Mouse (Mus musculus) adrenal gland, postnatal 14 days (tissue): Measurements from ENCODE around the gene Prdx5. TPM values are rescaled to one million over a fixed set of nuclear protein-coding genes. Genes with fewer than 3 reads are reported as not detected.
"Not testable (repeated sequence)": the region's sequence is repeated elsewhere in the genome, so short reads cannot be mapped to it uniquely, and the experiment has no call there.

Source experiments
- DNase-seq: peaks from one replicate; pipeline ENCODE4 v3.0.0; 2021; ENCODE audit warnings: mixed read lengths
- total RNA-seq: library from RNA; stranded (reverse); gene quantifications from 2 replicates; pipeline ENCODE4 v1.2.3, GENCODE M21; 2021

Gene Prdx5
- total RNA-seq, 1 experiment from 2014 or later, result 426 TPM

- DNase-seq, result no peak
Measured at GRCm38 (mm10) chr19:6919431-6919830, 9.5 kb upstream of the Prdx5 start.

- no peak for DNase-seq
Measured at GRCm38 (mm10) chr19:6918321-6918720, 8.4 kb upstream of the Prdx5 start.

GRCm38 (mm10) chr19:6916496-6916895, 6.6 kb upstream of the Prdx5 start:
- no peak for DNase-seq

- DNase-seq, result no peak
Measured at GRCm38 (mm10) chr19:6915276-6915675, 5.4 kb upstream of the Prdx5 start.

GRCm38 (mm10) chr19:6914540-6914939, 4.6 kb upstream of the Prdx5 start:
- peak; percentile 4 for DNase-seq

GRCm38 (mm10) chr19:6913991-6914390, 4.1 kb upstream of the Prdx5 start:
- peak; percentile 61 for DNase-seq

GRCm38 (mm10) chr19:6913036-6913435, 3.1 kb upstream of the Prdx5 start:
- DNase-seq, result peak; percentile 2

- peak; percentile 10 for DNase-seq
Measured at GRCm38 (mm10) chr19:6912205-6912970, 2.5 kb upstream of the Prdx5 start.

GRCm38 (mm10) chr19:6911101-6912074, 1.5 kb upstream of the Prdx5 start:
- DNase-seq, result peak; percentile 29

GRCm38 (mm10) chr19:6910306-6910705, 400 bp upstream of the Prdx5 start:
- peak; percentile 77 for DNase-seq

GRCm38 (mm10) chr19:6909021-6909420, 885 bp downstream of the Prdx5 start:
- DNase-seq, result no peak

GRCm38 (mm10) chr19:6907811-6908540, 1.9 kb downstream of the Prdx5 start:
- no peak for DNase-seq

- DNase-seq, result no peak
Measured at GRCm38 (mm10) chr19:6907094-6907493, 2.8 kb downstream of the Prdx5 start.

- DNase-seq, result no peak
Measured at GRCm38 (mm10) chr19:6906199-6906598, 3.7 kb downstream of the Prdx5 start.

- no peak for DNase-seq
Measured at GRCm38 (mm10) chr19:6905498-6906159, 4.3 kb downstream of the Prdx5 start.

- DNase-seq, result no peak
Measured at GRCm38 (mm10) chr19:6904846-6905245, 5.1 kb downstream of the Prdx5 start.

- no peak for DNase-seq
Measured at GRCm38 (mm10) chr19:6903031-6903430, 6.9 kb downstream of the Prdx5 start.

- DNase-seq, result no peak
Measured at GRCm38 (mm10) chr19:6899641-6900040, 10.3 kb downstream of the Prdx5 start.

- DNase-seq, result not testable (repeated sequence)
Measured at GRCm38 (mm10) chr19:6895608-6896305, 14.1 kb downstream of the Prdx5 start.

- no peak for DNase-seq
Measured at GRCm38 (mm10) chr19:6893731-6894451, 16.0 kb downstream of the Prdx5 start.
